Mouse (Mus musculus) ES-E14 (cell line): Measurements from ENCODE around the gene Tecr.

Experiments used
- CHD2 ChIP-seq: IDR thresholded peaks from 2 replicates; pipeline ENCODE4 v1.6.1; 2014; ENCODE audit warnings: mild to moderate bottlenecking, low read depth, low read length, inconsistent platforms
- HCFC1 ChIP-seq: IDR thresholded peaks from 2 replicates; pipeline ENCODE4 v1.6.1; 2012; ENCODE audit warnings: low read length, inconsistent platforms, borderline replicate concordance; ENCODE audit not compliant: insufficient read depth
- MAFK ChIP-seq: IDR thresholded peaks from 2 replicates; pipeline ENCODE4 v1.6.1; 2014; ENCODE audit warnings: mild to moderate bottlenecking, low read depth, low read length, inconsistent platforms; ENCODE audit not compliant: insufficient read depth

DNA sequence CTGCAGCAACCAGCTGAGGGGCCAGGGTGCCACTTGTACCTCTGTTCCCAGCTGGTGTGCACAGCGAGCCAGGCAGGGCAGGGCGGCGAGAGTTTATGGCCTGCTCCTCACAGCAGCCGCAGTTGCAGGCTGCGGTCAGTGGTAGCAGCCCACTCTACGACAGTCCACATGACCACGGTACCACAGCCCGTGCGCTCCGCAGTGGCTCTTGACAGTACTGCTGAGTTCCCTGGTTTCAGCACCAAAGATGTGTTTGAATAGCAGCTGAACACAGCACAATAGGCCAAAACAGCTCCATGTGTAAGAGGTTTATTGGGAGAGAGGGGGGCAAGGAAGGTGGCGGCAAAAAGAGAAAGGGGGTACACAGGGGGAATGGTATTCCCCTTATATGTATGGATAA, 39.7 kb upstream of the Tecr start:
- TF ChIP-seq HCFC1 (no peak), MAFK (no peak), CHD2 (no peak)
